Mouse (Mus musculus) kidney, adult 2 months (tissue): Measurements from ENCODE around the gene Myo6. TPM values are rescaled to one million over a fixed set of nuclear protein-coding genes. Genes with fewer than 3 reads are reported as not detected.

Experiments
- DNase-seq: peaks from one replicate; pipeline ENCODE4 v3.0.0; 2021
- H3K27ac ChIP-seq: fragments of 200-500 bp; 2 replicates; pipeline ENCODE4 v1.5.1; 2012; ENCODE audit warnings: low read depth, low read length, control low read depth, inconsistent platforms; ENCODE audit not compliant: insufficient read depth
- H3K27me3 ChIP-seq: fragments of 200-500 bp; replicated peaks from 2 replicates; pipeline ENCODE4 v1.6.1; 2012; ENCODE audit warnings: mild to moderate bottlenecking, moderate library complexity, low read length, inconsistent platforms; ENCODE audit not compliant: control insufficient read depth, insufficient read depth
- H3K36me3 ChIP-seq: fragments of 200-500 bp; 2 replicates; pipeline ENCODE4 v1.6.1; 2012; ENCODE audit warnings: mild to moderate bottlenecking, moderate library complexity, low read length, inconsistent platforms; ENCODE audit not compliant: control insufficient read depth, insufficient read depth
- H3K4me1 ChIP-seq: fragments of 200-500 bp; 2 replicates; pipeline ENCODE4 v1.6.1; 2011; ENCODE audit warnings: low read length; ENCODE audit not compliant: control insufficient read depth, insufficient read depth
- H3K4me3 ChIP-seq: fragments of 200-500 bp; 2 replicates; pipeline ENCODE4 v1.5.1; 2011; ENCODE audit warnings: mild to moderate bottlenecking, low read depth, low read length, control low read depth; ENCODE audit not compliant: insufficient read depth
- CTCF ChIP-seq: fragments of 200-500 bp; conservative IDR thresholded peaks from 2 replicates; pipeline ENCODE4 v1.5.1; 2011; ENCODE audit warnings: low read depth, mild to moderate bottlenecking, control low read depth, low read length, moderate library complexity, mixed read lengths; ENCODE audit not compliant: insufficient read depth, insufficient read length
- POLR2A ChIP-seq: fragments of 200-500 bp; IDR thresholded peaks from one replicate; pipeline ENCODE4 v1.6.1; 2011; ENCODE audit warnings: low read depth, low read length, control low read depth
- WGBS: fragments of 180-500 bp; shearing (Covaris S2); methylation state at CpG from one replicate; pipeline ENCODE4 v1.1.7; 2018; 5-methylcytosine and 5-hydroxymethylcytosine counted together
- polyA plus RNA-seq: library from polyadenylated mRNA; depleted of rRNA; stranded (reverse); fragments of >200 nt; gene quantifications from 2 replicates; pipeline ENCODE4 v1.2.3, GENCODE M21; 2012; rRNA removed

Myo6 gene
- polyA plus RNA-seq = 75.7 and 76.4 TPM in 2 replicates

GRCm38 (mm10) chr9:80164611-80165474 is at the start of gene Myo6:
Gene Myo6, plus strand, starts transcription at chr9:80165031.
- no peaks in the 10 kb centered on the region for H3K36me3 ChIP-seq
- H3K4me1 ChIP-seq = peaks cover 8% of the 10 kb centered on the region; the same call in 1 of the 2 replicates
- peak; percentile 95 for TF ChIP-seq POLR2A
- TF ChIP-seq CTCF = no peak
- DNase-seq = peak; percentile 97
- H3K27me3 ChIP-seq = no peaks in the 10 kb centered on the region
- peak within 1 kb of the TSS; percentile 93 for H3K4me3 ChIP-seq
- peak within 1 kb of the TSS; percentile 98 for H3K27ac ChIP-seq
- WGBS = under 1% methylated on average over 68 of the region's 69 CpGs

GRCm38 (mm10) chr9:80145992-80146587 is 18.7 kb upstream of the Myo6 start:
- peaks cover 5% of the 10 kb centered on the region for H3K36me3 ChIP-seq
- WGBS = 43% methylated on average over 10 of the region's 10 CpGs
- H3K4me3 ChIP-seq = no peak overlapping the region
- TF ChIP-seq CTCF (no peak), POLR2A (no peak)
- H3K27me3 ChIP-seq = no peaks in the 10 kb centered on the region
- no peaks in the 10 kb centered on the region; the same call in 1 of the 2 replicates for H3K4me1 ChIP-seq
- DNase-seq = peak; percentile 43
- H3K27ac ChIP-seq = no peak overlapping the region

GRCm38 (mm10) chr9:80149594-80149993 is 15.2 kb upstream of the Myo6 start:
- 91% methylated on average over 5 of the region's 5 CpGs for WGBS
- no peaks in the 10 kb centered on the region; the same call in 1 of the 2 replicates for H3K4me1 ChIP-seq
- no peaks in the 10 kb centered on the region; the same call in 1 of the 2 replicates for H3K36me3 ChIP-seq
- no peaks in the 10 kb centered on the region for H3K27me3 ChIP-seq
- no peak overlapping the region for H3K4me3 ChIP-seq
- TF ChIP-seq CTCF (no peak), POLR2A (no peak)
- H3K27ac ChIP-seq = no peak overlapping the region
- no peak for DNase-seq

DNA sequence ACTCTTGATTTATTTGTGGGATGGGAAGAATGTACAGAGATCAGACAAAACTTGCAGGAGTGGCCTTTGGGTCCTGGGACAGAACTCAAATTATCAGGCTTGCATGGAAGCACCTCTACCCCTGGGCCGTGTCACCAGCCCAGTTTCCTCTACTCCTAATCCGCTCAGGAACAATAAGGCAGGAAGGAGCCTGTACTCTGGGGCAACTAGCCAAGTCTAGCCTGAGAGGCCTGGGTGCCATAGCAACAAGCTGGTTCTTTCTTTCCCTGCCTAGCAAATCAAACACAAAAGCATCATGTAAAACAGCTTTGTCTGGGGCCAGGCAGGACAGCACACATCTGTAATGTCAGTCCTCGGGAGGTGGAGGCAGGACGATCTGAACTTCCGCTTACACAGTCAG is 9.6 kb upstream of the Myo6 start:
- no peak for TF ChIP-seq CTCF
- TF ChIP-seq POLR2A = no peak
- peak; percentile 85 for DNase-seq
- H3K27ac ChIP-seq = no peak overlapping the region
- H3K27me3 ChIP-seq = no peaks in the 10 kb centered on the region
- no peaks in the 10 kb centered on the region for H3K36me3 ChIP-seq
- WGBS = 58% methylated on average over 5 of the region's 5 CpGs
- H3K4me1 ChIP-seq = peaks cover 22% of the 10 kb centered on the region
- H3K4me3 ChIP-seq = no peak overlapping the region

- Histone ChIP-seq H3K36me3 (no peaks in the 10 kb centered on the region), H3K27ac (no peak overlapping the region), H3K27me3 (no peaks in the 10 kb centered on the region), H3K4me1 (peaks cover 22% of the 10 kb centered on the region), H3K4me3 (no peak overlapping the region)
- TF ChIP-seq POLR2A = no peak
- no peak for TF ChIP-seq CTCF
- no peak for DNase-seq
- WGBS = 74% methylated on average over 5 of the region's 5 CpGs
Observed at GRCm38 (mm10) chr9:80156780-80157179, 8.1 kb upstream of the Myo6 start.

- H3K36me3 ChIP-seq = no peaks in the 10 kb centered on the region
- H3K27ac ChIP-seq = peak overlapping the region; percentile 65
- no peak for TF ChIP-seq CTCF
- TF ChIP-seq POLR2A = peak; percentile 17
- 43% methylated on average over 12 of the region's 12 CpGs for WGBS
- peaks cover 22% of the 10 kb centered on the region for H3K4me1 ChIP-seq
- no peak overlapping the region for H3K4me3 ChIP-seq
- peak; percentile 87 for DNase-seq
- no peaks in the 10 kb centered on the region for H3K27me3 ChIP-seq
Observed at GRCm38 (mm10) chr9:80157840-80158465, 6.9 kb upstream of the Myo6 start.

GRCm38 (mm10) chr9:80158937-80159336 is 5.9 kb upstream of the Myo6 start:
- DNase-seq = peak; percentile 88
- peak overlapping the region; percentile 95 for H3K27ac ChIP-seq
- WGBS = 39% methylated on average over 5 of the region's 5 CpGs
- H3K4me1 ChIP-seq = peaks cover 22% of the 10 kb centered on the region
- H3K4me3 ChIP-seq = no peak overlapping the region
- H3K36me3 ChIP-seq = no peaks in the 10 kb centered on the region
- no peak for TF ChIP-seq CTCF
- no peak for TF ChIP-seq POLR2A
- H3K27me3 ChIP-seq = no peaks in the 10 kb centered on the region
